Mouse (Mus musculus) limb, embryonic 10.5 days (tissue): ENCODE results near the gene Clca2. TPM values are rescaled to one million over a fixed set of nuclear protein-coding genes. Genes with fewer than 3 reads are reported as not detected.

Source experiments
- DNase-seq: peaks from one replicate; pipeline ENCODE4 v3.0.0-alpha.2; 2017; ENCODE audit warnings: low spot score
- H3K27ac ChIP-seq: fragments of 300-500 bp; sonication (generic); 2 replicates; pipeline ENCODE4 v1.5.1; 2016; ENCODE audit warnings: mild to moderate bottlenecking
- H3K27me3 ChIP-seq: fragments of 300-500 bp; sonication (generic); 2 replicates; pipeline ENCODE4 v1.6.1; 2016; ENCODE audit warnings: low read depth, mild to moderate bottlenecking; ENCODE audit not compliant: poor library complexity, severe bottlenecking
- H3K36me3 ChIP-seq: fragments of 300-500 bp; sonication (generic); 2 replicates; pipeline ENCODE4 v1.6.1; 2016; ENCODE audit warnings: mild to moderate bottlenecking, moderate library complexity
- H3K4me1 ChIP-seq: fragments of 300-500 bp; sonication (generic); 2 replicates; pipeline ENCODE4 v1.6.1; 2016
- H3K4me3 ChIP-seq: fragments of 300-500 bp; sonication (generic); 2 replicates; pipeline ENCODE4 v1.5.1; 2016; ENCODE audit warnings: mild to moderate bottlenecking, moderate library complexity
- H3K9me3 ChIP-seq: fragments of 300-500 bp; sonication (generic); replicated peaks from 2 replicates; pipeline ENCODE4 v1.6.1; 2016; ENCODE audit warnings: mild to moderate bottlenecking
- WGBS: fragments of 180-500 bp; shearing (Covaris S2); methylation state at CpG from one replicate; pipeline ENCODE4 v1.1.7; 2016; 5-methylcytosine and 5-hydroxymethylcytosine counted together
- polyA plus RNA-seq: library from polyadenylated mRNA; unstranded; fragments of >200 nt; fragmentation: Nextera tagmentation; extraction: Ambion mirVana; gene quantifications from 2 replicates; pipeline ENCODE4 v1.2.1, GENCODE M21; 2016

Clca2 gene
- polyA plus RNA-seq, result 0.11 and 0.13 TPM in 2 replicates

GRCm38 (mm10) chr3:145099291-145099690 is at the start of gene Clca2:
TSS of gene Clca2 (minus strand) at chr3:145099443.
- Histone ChIP-seq H3K27me3 (no peaks in the 10 kb centered on the region), H3K4me3 (no peak within 1 kb of the TSS), H3K27ac (no peak within 1 kb of the TSS), H3K36me3 (no peaks in the 10 kb centered on the region), H3K4me1 (no peaks in the 10 kb centered on the region), H3K9me3 (no peaks in the 10 kb centered on the region)
- 79% methylated on average over 6 of the region's 6 CpGs for WGBS
- no peak for DNase-seq

GRCm38 (mm10) chr3:145147952-145148351 is 48.7 kb upstream of the Clca2 start:
- Histone ChIP-seq H3K4me1 (no peaks in the 10 kb centered on the region), H3K36me3 (peaks cover 31% of the 10 kb centered on the region), H3K27ac (no peak overlapping the region), H3K9me3 (no peaks in the 10 kb centered on the region), H3K27me3 (no peaks in the 10 kb centered on the region), H3K4me3 (no peak overlapping the region)
- DNase-seq, result no peak

- Histone ChIP-seq H3K4me1 (no peaks in the 10 kb centered on the region), H3K27ac (no peak overlapping the region), H3K4me3 (no peak overlapping the region), H3K36me3 (peaks cover 31% of the 10 kb centered on the region), H3K9me3 (no peaks in the 10 kb centered on the region), H3K27me3 (no peaks in the 10 kb centered on the region)
- DNase-seq, result no peak
- 81% methylated on average over 2 of the region's 2 CpGs for WGBS
These were observed 48.2 kb upstream of the Clca2 start for GRCm38 (mm10) chr3:145147483-145147882.

GRCm38 (mm10) chr3:145146871-145147270 is 47.6 kb upstream of the Clca2 start:
- 93% methylated on average over 9 of the region's 9 CpGs for WGBS
- Histone ChIP-seq H3K36me3 (peaks cover 29% of the 10 kb centered on the region), H3K27me3 (no peaks in the 10 kb centered on the region), H3K27ac (no peak overlapping the region), H3K4me1 (no peaks in the 10 kb centered on the region), H3K9me3 (no peaks in the 10 kb centered on the region), H3K4me3 (no peak overlapping the region)
- DNase-seq, result no peak

- H3K27me3 ChIP-seq, result no peaks in the 10 kb centered on the region
- no peak overlapping the region for H3K27ac ChIP-seq
- peaks cover 19% of the 10 kb centered on the region for H3K36me3 ChIP-seq
- no peak overlapping the region for H3K4me3 ChIP-seq
- no peak for DNase-seq
- 94% methylated on average over 10 of the region's 10 CpGs for WGBS
- no peaks in the 10 kb centered on the region for H3K4me1 ChIP-seq
- H3K9me3 ChIP-seq, result no peaks in the 10 kb centered on the region
These were observed 44.6 kb upstream of the Clca2 start for GRCm38 (mm10) chr3:145143856-145144255.

GRCm38 (mm10) chr3:145142925-145143324 is 43.7 kb upstream of the Clca2 start:
- Histone ChIP-seq H3K4me3 (no peak overlapping the region), H3K4me1 (no peaks in the 10 kb centered on the region)
- no peak for DNase-seq

GRCm38 (mm10) chr3:145140236-145140635 is 41.0 kb upstream of the Clca2 start:
- H3K36me3 ChIP-seq, result peaks cover 15% of the 10 kb centered on the region
- DNase-seq, result no peak
- no peak overlapping the region for H3K27ac ChIP-seq
- H3K4me1 ChIP-seq, result no peaks in the 10 kb centered on the region
- H3K4me3 ChIP-seq, result no peak overlapping the region
- no peaks in the 10 kb centered on the region for H3K9me3 ChIP-seq
- 78% methylated on average over 4 of the region's 4 CpGs for WGBS
- H3K27me3 ChIP-seq, result no peaks in the 10 kb centered on the region

More at GRCm38 (mm10) chr3:145142925-145143324, 43.7 kb upstream of the Clca2 start:
- Histone ChIP-seq H3K27me3 (no peaks in the 10 kb centered on the region), H3K27ac (no peak overlapping the region), H3K9me3 (no peaks in the 10 kb centered on the region), H3K36me3 (peaks cover 22% of the 10 kb centered on the region)

- no peak overlapping the region for H3K4me3 ChIP-seq
- DNase-seq, result no peak
- no peaks in the 10 kb centered on the region for H3K27me3 ChIP-seq
- no peaks in the 10 kb centered on the region for H3K4me1 ChIP-seq
- H3K9me3 ChIP-seq, result no peaks in the 10 kb centered on the region
- no peak overlapping the region for H3K27ac ChIP-seq
- peaks cover 48% of the 10 kb centered on the region for H3K36me3 ChIP-seq
- 39% methylated on average over 3 of the region's 3 CpGs for WGBS
These were observed 32.1 kb upstream of the Clca2 start for GRCm38 (mm10) chr3:145131210-145131868.

GRCm38 (mm10) chr3:145129356-145129755 is 30.1 kb upstream of the Clca2 start:
- Histone ChIP-seq H3K4me1 (no peaks in the 10 kb centered on the region), H3K27ac (no peak overlapping the region), H3K9me3 (no peaks in the 10 kb centered on the region), H3K27me3 (no peaks in the 10 kb centered on the region), H3K36me3 (peaks cover 46% of the 10 kb centered on the region), H3K4me3 (no peak overlapping the region)
- no peak for DNase-seq

- Histone ChIP-seq H3K27me3 (no peaks in the 10 kb centered on the region), H3K27ac (no peak overlapping the region), H3K4me3 (no peak overlapping the region), H3K4me1 (no peaks in the 10 kb centered on the region), H3K9me3 (no peaks in the 10 kb centered on the region), H3K36me3 (peaks cover 26% of the 10 kb centered on the region)
- no peak for DNase-seq
- 96% methylated on average over 2 of the region's 2 CpGs for WGBS
These were observed 27.4 kb upstream of the Clca2 start for GRCm38 (mm10) chr3:145126618-145127017.

GRCm38 (mm10) chr3:145119425-145119824 is 20.2 kb upstream of the Clca2 start:
- H3K4me1 ChIP-seq, result peaks cover 14% of the 10 kb centered on the region; the same call in 1 of the 2 replicates
- peak overlapping the region; percentile 99; the same call in 1 of the 2 replicates for H3K27ac ChIP-seq

GRCm38 (mm10) chr3:145119002-145119358 is 19.7 kb upstream of the Clca2 start:
- H3K27me3 ChIP-seq, result no peaks in the 10 kb centered on the region
- peaks cover 14% of the 10 kb centered on the region; the same call in 1 of the 2 replicates for H3K4me1 ChIP-seq
- H3K9me3 ChIP-seq, result no peaks in the 10 kb centered on the region
- H3K4me3 ChIP-seq, result peak overlapping the region; percentile 87
- DNase-seq, result no peak
- no peaks in the 10 kb centered on the region for H3K36me3 ChIP-seq
- H3K27ac ChIP-seq, result peak overlapping the region; percentile 99
- WGBS, result 6% methylated on average over 14 of the region's 14 CpGs

More at GRCm38 (mm10) chr3:145119425-145119824, 20.2 kb upstream of the Clca2 start:
- H3K4me3 ChIP-seq, result peak overlapping the region; percentile 87
- H3K27me3 ChIP-seq, result no peaks in the 10 kb centered on the region
- 79% methylated on average over 7 of the region's 7 CpGs for WGBS
- no peaks in the 10 kb centered on the region for H3K9me3 ChIP-seq
- H3K36me3 ChIP-seq, result peaks cover 4% of the 10 kb centered on the region; the same call in 1 of the 2 replicates
- no peak for DNase-seq

- Histone ChIP-seq H3K27ac (peak within 1 kb of the TSS; percentile 99), H3K9me3 (no peaks in the 10 kb centered on the region), H3K36me3 (no peaks in the 10 kb centered on the region), H3K4me1 (peaks cover 14% of the 10 kb centered on the region; the same call in 1 of the 2 replicates), H3K27me3 (no peaks in the 10 kb centered on the region), H3K4me3 (peak within 1 kb of the TSS; percentile 87)
- WGBS, result under 1% methylated on average over 57 of the region's 57 CpGs
- peak; percentile 97 for DNase-seq
These were observed 19.2 kb upstream of the Clca2 start, which contains the start of gene Odf2l for GRCm38 (mm10) chr3:145118254-145119001. TSS of gene Odf2l (plus strand) at chr3:145118588.
